ENCODE assay signal across 18 mouse cellular contexts in the genomic region with DNA sequence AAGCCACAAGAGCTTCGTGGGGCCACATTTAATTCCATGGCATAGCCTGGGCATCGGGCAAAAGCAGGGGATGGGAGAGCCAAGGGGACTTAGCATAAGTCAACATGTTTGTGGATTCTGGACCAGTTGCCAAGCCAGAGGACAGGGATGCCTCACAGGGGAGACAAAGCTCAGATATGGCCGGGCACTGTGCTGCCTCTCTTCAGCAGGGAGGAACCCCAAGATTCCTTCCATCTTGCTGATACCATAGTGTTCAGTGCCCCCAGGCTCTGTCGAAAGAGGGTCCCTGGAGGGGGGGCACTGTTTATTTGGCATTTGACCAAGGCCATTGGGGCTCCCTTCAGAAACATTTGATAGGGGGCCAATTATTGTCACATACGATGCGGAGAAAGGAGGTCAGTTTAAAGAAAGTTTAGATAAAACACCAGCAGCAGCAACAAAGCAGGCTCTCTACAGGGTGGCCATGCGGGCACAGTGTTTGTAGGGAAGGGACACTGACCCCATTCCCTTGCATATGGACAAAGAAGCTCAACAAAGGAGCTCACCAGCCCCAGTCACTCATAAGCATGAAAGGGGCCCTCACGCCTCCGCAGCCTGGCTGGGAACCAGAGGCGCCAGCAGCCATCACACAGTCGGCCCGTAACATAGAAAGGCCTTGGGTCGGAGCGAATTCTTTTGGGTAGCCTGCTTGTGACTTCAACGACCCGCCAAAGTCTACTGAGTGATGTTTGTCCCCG.
DNase-seq lines count a peak whose midpoint lies in the region; ATAC-seq and TF ChIP-seq lines count a peak whose summit lies in the region.
"Had no signal": no experiment of that assay in that cellular context is flagged by ENCODE, and none has a peak within 500 bp of the region (broad histone marks: within the 10 kb centered on the region; RNA-seq: fewer than 3 reads in every experiment).

No protein-coding gene starts in this region.

- H3K27me3 ChIP-seq in heart, adult 2 months (ENCODE audit: control insufficient read depth, insufficient read depth, low read length): no peaks in the 10 kb centered on the region
- H3K27me3 ChIP-seq in forebrain, embryonic 14.5 days (replicated peaks; ENCODE audit: control insufficient read depth, insufficient read depth, low read length): no peaks in the 10 kb centered on the region
- no peaks in the 10 kb centered on the region for H3K27me3 ChIP-seq in hindbrain, postnatal 0 days (ENCODE audit: insufficient read depth, low read length)
- H3K27me3 ChIP-seq: embryonic facial prominence, embryonic 15.5 days; heart, embryonic 12.5 days; neural tube, embryonic 13.5 days had no signal

- no peaks in the 10 kb centered on the region for H3K79me2 ChIP-seq in heart, adult 2 months (replicated peaks; ENCODE audit: control insufficient read depth, insufficient read depth, low read length)

- peaks cover 8% of the 10 kb centered on the region for H3K4me1 ChIP-seq in heart, adult 2 months (ENCODE audit: control insufficient read depth, insufficient read depth, low read length)
- H3K4me1 ChIP-seq in forebrain, embryonic 14.5 days (ENCODE audit: control insufficient read depth, insufficient read depth, low read length): peaks cover 5% of the 10 kb centered on the region
- peaks cover 6% of the 10 kb centered on the region; the same call in 1 of the 2 replicates for H3K4me1 ChIP-seq in hindbrain, postnatal 0 days (ENCODE audit: insufficient read depth, low read length)

- TF ChIP-seq CTCF in heart, adult 2 months (IDR thresholded peaks at IDR 0.05): no peak
- TF ChIP-seq CTCF in hindbrain, postnatal 0 days (IDR thresholded peaks at IDR 0.05; ENCODE audit: low read depth): no peak

- no peaks in the 10 kb centered on the region for H3K9me3 ChIP-seq in forebrain, embryonic 14.5 days (replicated peaks; ENCODE audit: control insufficient read depth, low read length)
- no peaks in the 10 kb centered on the region for H3K9me3 ChIP-seq in hindbrain, postnatal 0 days (ENCODE audit: low read length)
- H3K9me3 ChIP-seq: embryonic facial prominence, embryonic 15.5 days; heart, embryonic 12.5 days; neural tube, embryonic 13.5 days had no signal

- DNase-seq in heart, adult 11 months: peak; percentile 88
- no peak for DNase-seq in heart, adult 2 months
- peak; percentile 42 for DNase-seq in embryo, embryonic 10.5 days (ENCODE audit: low spot score)
- DNase-seq in forebrain, embryonic 14.5 days (ENCODE audit: low spot score): peak; percentile 41
- no peak for DNase-seq in hindbrain, postnatal 0 days (ENCODE audit: low spot score)
- no peak for DNase-seq in adrenal gland, postnatal 14 days
- no peak for DNase-seq in urinary bladder, postnatal 4 days (ENCODE audit: low spot score in 2 of 2)
- DNase-seq in kidney, postnatal 4 days: no peak
- DNase-seq: cerebellum, postnatal 25 days; gastrocnemius, postnatal 25 days; kidney, adult 9 months; layer of hippocampus, postnatal 36 days; lung, postnatal 14 days; thymus, adult 2 months had no signal

- no peaks in the 10 kb centered on the region; the same call in 1 of the 2 replicates for H3K36me3 ChIP-seq in heart, adult 2 months (ENCODE audit: control insufficient read depth, insufficient read depth, low read length)
- no peaks in the 10 kb centered on the region for H3K36me3 ChIP-seq in forebrain, embryonic 14.5 days (ENCODE audit: control insufficient read depth, insufficient read depth, low read length)
- H3K36me3 ChIP-seq in hindbrain, postnatal 0 days (ENCODE audit: insufficient read depth, low read length): no peaks in the 10 kb centered on the region
- H3K36me3 ChIP-seq: embryonic facial prominence, embryonic 15.5 days; heart, embryonic 12.5 days; neural tube, embryonic 13.5 days had no signal

- no peak overlapping the region for H3K9ac ChIP-seq in heart, adult 2 months (ENCODE audit: low read depth, low read length)
- H3K9ac ChIP-seq in forebrain, embryonic 14.5 days (ENCODE audit: low read length): no peak overlapping the region
- H3K9ac ChIP-seq in hindbrain, postnatal 0 days (replicated peaks; ENCODE audit: low read length): no peak overlapping the region
- H3K9ac ChIP-seq: embryonic facial prominence, embryonic 15.5 days; heart, embryonic 12.5 days; liver, embryonic 14.5 days; neural tube, embryonic 13.5 days had no signal

- no peak for TF ChIP-seq EP300 in heart, adult 2 months (IDR thresholded peaks at IDR 0.05; ENCODE audit: insufficient read depth, low read depth, low read length)

- ATAC-seq in forebrain, embryonic 14.5 days: peak; percentile 74
- ATAC-seq in hindbrain, postnatal 0 days: peak; percentile 50; the same call in 1 of the 2 replicates

- H3K27ac ChIP-seq in heart, adult 2 months: no peak overlapping the region
- H3K27ac ChIP-seq in forebrain, embryonic 14.5 days (ENCODE audit: low read depth, low read length): no peak overlapping the region
- no peak overlapping the region for H3K27ac ChIP-seq in hindbrain, postnatal 0 days
- H3K27ac ChIP-seq: embryonic facial prominence, embryonic 15.5 days; liver, embryonic 14.5 days; neural tube, embryonic 13.5 days had no signal

- no peak for TF ChIP-seq POLR2A in heart, adult 2 months (IDR thresholded peaks at IDR 0.05; ENCODE audit: insufficient read depth, low read depth, low read length)

- 92% methylated on average over 17 of the region's 17 CpGs for WGBS in heart, adult 2 months
- WGBS in forebrain, embryonic 14.5 days: 37% methylated on average over 17 of the region's 17 CpGs
- 39% methylated on average over 17 of the region's 17 CpGs for WGBS in hindbrain, postnatal 0 days

- no peak overlapping the region for H3K4me3 ChIP-seq in heart, adult 2 months
- no peak overlapping the region for H3K4me3 ChIP-seq in forebrain, embryonic 14.5 days (ENCODE audit: low read depth, low read length)
- H3K4me3 ChIP-seq in hindbrain, postnatal 0 days (ENCODE audit: low read length): no peak overlapping the region
- H3K4me3 ChIP-seq: embryonic facial prominence, embryonic 15.5 days; heart, embryonic 12.5 days; neural tube, embryonic 13.5 days had no signal

- H3K4me2 ChIP-seq in forebrain, embryonic 14.5 days (ENCODE audit: low read length): no peak overlapping the region
- no peak overlapping the region for H3K4me2 ChIP-seq in hindbrain, postnatal 0 days (ENCODE audit: low read depth, low read length)
- H3K4me2 ChIP-seq: embryonic facial prominence, embryonic 15.5 days; heart, embryonic 12.5 days; neural tube, embryonic 13.5 days had no signal

- intact Hi-C loops in heart, adult 2 months (cut with DNase I): no loop called here

Comparison
In these comparisons a context has a peak if more than half of its experiments do, and no peak if none do; other contexts are left out.
1. DNase-seq: peak in heart, adult 11 months (single experiment), embryo, embryonic 10.5 days (single experiment) and forebrain, embryonic 14.5 days (single experiment); none in heart, adult 2 months (0 of 2), hindbrain, postnatal 0 days (single experiment), adrenal gland, postnatal 14 days (single experiment), urinary bladder, postnatal 4 days (0 of 2) and kidney, postnatal 4 days (0 of 2).